Mouse (Mus musculus) embryonic fibroblast, embryonic 13.5 days (primary cell): ENCODE data around the gene Ttc13.

Source experiments
- CTCF ChIP-seq: IDR thresholded peaks from 2 replicates; pipeline ENCODE4 v1.5.1; 2011; ENCODE audit warnings: mild to moderate bottlenecking, control low read depth, low read length, moderate library complexity, borderline replicate concordance; ENCODE audit not compliant: insufficient read depth
- POLR2A ChIP-seq: IDR thresholded peaks from 2 replicates; pipeline ENCODE4 v1.6.1; 2011; ENCODE audit warnings: low read depth, mild to moderate bottlenecking, control low read depth, low read length, moderate library complexity

DNA sequence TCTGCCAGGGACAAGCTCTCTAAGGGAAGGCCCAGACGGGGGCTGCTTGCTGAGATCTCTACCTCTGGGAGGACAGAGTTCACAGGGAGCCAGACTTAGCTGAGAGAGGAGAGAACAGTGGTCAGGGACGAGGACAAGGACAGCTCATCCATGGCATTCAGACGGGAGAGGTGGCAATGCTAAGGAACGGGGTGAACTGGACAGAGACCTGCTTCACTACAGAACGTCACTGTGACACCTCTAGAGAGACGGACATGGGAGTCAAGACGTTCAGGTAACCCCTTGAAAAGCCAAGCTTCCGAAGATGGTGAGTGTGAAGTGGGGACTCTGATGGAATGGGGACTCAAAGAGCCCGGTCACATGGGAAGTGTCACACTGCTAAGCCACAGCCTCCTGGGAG is 95.5 kb downstream of the Ttc13 start:
- TF ChIP-seq POLR2A (no peak), CTCF (no peak)
